Mouse (Mus musculus): ENCODE measurements around the gene Kcnk1. TPM values are rescaled to one million over a fixed set of nuclear protein-coding genes. Genes with fewer than 3 reads are reported as not detected.

The Kcnk1 gene
- 46.6 and 47.3 TPM in 2 replicates for polyA plus RNA-seq (2015; fragmentation: Nextera tagmentation; extraction: Ambion mirVana)

DNA sequence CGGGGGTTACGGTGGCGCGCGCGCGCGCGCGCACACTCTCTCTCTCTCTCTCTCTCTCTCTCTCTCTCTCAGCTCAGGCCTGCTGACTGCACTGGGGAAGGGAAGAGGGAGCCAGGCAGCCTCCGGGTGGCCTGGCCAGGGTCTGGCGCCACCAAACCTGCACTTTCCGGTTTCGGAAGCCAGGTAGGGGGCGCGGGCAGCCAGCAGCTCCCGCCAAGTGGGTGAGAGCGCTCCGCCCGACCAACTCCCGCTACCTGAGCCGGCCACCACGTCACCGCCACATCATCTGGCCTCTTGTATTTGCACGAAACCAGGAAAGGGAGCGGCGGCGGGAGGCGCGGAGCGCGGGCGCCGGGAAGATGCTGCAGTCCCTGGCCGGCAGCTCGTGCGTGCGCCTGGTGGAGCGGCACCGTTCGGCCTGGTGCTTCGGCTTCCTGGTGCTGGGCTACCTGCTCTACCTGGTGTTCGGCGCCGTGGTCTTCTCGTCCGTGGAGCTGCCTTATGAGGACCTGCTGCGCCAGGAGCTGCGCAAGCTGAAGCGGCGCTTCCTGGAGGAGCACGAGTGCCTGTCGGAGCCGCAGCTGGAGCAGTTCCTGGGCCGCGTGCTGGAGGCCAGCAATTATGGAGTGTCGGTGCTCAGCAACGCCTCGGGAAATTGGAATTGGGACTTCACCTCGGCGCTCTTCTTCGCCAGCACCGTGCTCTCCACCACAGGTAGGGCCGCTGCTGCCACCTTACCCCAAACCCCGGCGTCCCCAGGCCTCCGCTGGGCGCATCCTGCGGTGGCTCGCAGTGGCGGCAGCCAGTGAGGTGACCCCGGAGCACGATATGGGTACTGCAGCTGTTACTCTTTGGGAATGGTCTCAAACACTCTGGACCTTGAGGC is at the start of gene Kcnk1:
Kcnk1 (plus strand) TSS at position 70 of the 886 bp plus-strand sequence.
- peak within 1 kb of the TSS; percentile 88 for H3K4me2 ChIP-seq (replicated peaks)

DNA sequence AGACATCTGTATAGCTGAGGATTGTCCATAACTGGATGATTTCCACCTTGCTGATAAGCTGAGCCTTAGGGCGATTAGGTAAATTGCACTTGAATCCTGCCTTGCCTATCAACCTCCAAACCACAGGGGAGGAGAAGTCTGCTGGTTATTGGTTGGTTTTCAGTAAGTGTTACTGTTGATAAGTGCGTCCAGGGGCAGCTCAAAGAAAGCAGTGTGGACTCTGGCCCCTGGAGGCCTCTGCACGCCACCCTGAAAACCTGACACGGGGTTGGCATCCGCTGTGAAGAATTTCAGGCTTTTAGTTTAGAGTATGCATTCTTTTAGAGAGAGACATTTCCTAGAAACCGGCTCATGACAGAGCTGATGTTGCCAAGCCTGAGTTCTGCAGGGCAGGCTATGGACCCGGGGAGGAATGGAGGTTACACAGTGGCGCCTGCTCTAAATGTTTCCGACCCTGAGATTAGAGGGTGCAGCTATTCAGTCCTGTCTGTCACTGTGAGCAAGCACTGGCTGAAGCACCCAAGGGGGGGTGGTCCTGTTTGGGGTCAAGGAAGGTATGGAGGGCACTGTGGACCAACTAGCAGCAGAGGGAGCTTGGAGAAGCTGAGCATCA is 46.2 kb upstream of the Kcnk1 start:
- Histone ChIP-seq H3K4me3 (replicated peaks) (no peak overlapping the region), H3K9me3 (no peaks in the 10 kb centered on the region), H3K36me3 (no peaks in the 10 kb centered on the region), H3K27me3 (replicated peaks) (no peaks in the 10 kb centered on the region), H3K9ac (no peak overlapping the region), H3K4me2 (replicated peaks) (peak overlapping the region; percentile 24), H3K4me1 (replicated peaks) (no peaks in the 10 kb centered on the region), H3K27ac (peak overlapping the region; percentile 28; the same call in 1 of the 2 replicates)
- 55% methylated on average over 9 of the region's 9 CpGs for whole genome bisulfite sequencing
- peak; percentile 84 for ATAC-seq

More for the DNA sequence above, at the start of gene Kcnk1:
- peak within 1 kb of the TSS; percentile 61 for H3K4me3 ChIP-seq (replicated peaks)
- H3K9me3 ChIP-seq = no peaks in the 10 kb centered on the region
- 1% methylated on average over 73 of the region's 73 CpGs for WGBS
- H3K27ac ChIP-seq = peak within 1 kb of the TSS; percentile 52
- peak within 1 kb of the TSS; percentile 69 for H3K9ac ChIP-seq
- peaks cover 5% of the 10 kb centered on the region; the same call in 1 of the 2 replicates for H3K27me3 ChIP-seq (replicated peaks)
- H3K4me1 ChIP-seq (replicated peaks) = peaks cover 11% of the 10 kb centered on the region
- ATAC-seq = peak; percentile 83
- no peaks in the 10 kb centered on the region for H3K36me3 ChIP-seq

DNA sequence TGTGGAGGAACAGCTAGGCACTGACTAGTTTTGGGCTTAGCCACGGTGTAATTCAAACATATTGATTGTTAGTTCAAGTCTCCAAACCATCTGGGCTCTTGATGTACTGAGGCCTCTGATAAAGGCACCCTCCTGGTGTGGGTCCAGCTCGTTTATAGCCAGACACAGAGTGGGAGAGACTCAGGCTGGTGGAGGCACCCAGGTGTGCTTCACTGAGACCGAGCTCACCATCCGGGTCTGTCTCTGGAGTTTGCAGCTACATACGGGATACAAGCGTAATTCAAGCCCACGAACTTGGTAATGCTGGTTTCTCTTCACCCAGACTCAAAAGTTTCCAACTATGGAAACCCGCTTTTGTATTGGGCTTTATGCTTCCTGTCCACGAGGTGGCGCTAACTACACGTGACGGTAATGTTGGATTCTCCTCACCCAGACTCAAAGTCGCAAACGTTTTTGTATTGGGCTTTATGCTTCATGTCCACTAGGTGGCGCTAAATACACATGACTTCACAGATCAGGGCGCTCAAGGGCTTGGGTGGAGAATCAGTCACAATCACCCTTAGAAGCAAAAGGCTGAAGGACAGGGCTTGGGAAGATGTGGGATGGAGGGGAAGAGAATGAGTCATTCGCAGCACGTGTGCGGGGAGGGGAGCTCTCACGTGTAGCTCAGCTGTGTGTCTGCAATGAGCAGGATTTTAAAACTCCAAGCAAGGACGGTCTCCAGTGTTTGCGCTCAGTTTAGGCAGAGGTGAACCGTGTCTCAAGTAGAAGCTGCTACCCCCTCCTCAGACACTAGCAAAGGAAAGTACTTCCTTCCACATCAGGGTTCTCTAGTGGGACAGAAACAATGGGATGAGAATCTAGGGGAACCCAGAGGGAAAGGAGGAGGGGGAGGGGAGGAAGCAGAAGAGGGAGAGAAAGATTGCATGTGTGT is 44.7 kb upstream of the Kcnk1 start:
- no peak overlapping the region for H3K4me3 ChIP-seq (replicated peaks)

DNA sequence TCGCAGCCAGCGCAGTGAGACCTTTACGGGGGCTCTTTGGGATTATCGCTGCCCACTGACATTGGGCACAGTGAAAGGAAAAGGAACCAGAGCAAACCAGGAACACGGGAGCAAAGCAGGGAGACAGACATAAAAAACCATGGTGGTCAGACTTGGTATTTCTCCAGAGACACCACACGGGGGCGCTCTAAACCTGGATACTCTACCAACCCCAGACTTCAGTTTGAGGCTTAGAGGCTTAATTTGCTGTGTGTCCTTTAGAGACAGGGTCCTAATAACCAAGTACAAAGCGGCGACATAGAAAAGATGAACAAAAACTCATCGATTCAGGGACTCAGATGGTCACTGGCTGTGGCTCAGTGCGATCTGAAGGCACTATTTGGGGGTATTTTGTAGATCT is 39.3 kb upstream of the Kcnk1 start:
- ATAC-seq = no peak

More for the DNA sequence above, 44.7 kb upstream of the Kcnk1 start:
- Histone ChIP-seq H3K27me3 (replicated peaks) (no peaks in the 10 kb centered on the region), H3K27ac (no peak overlapping the region), H3K4me2 (replicated peaks) (no peak overlapping the region), H3K4me1 (replicated peaks) (no peaks in the 10 kb centered on the region), H3K36me3 (no peaks in the 10 kb centered on the region), H3K9ac (no peak overlapping the region), H3K9me3 (no peaks in the 10 kb centered on the region)
- WGBS = 20% methylated on average over 23 of the region's 23 CpGs
- ATAC-seq = peak; percentile 77

DNA sequence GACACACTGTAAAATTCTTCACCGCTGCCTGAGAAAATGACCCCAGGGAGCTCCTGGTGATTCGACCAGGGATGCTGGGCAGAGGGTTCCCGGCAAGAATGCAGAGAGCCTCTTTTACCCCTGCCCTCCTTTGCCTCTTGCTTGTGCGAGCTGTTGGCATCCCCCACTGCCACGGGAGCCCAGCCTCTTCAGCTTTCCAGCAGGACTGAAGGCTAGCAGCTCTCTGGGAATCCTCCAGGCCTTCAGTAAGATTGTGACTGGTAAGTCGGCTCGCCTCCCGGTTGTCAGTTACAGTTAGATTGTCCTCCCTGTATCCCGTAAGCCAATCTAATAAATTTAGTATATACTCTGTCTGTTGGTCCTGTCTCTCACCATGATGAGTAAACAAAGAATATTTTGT is 38.2 kb upstream of the Kcnk1 start:
- H3K4me1 ChIP-seq (replicated peaks) = no peaks in the 10 kb centered on the region

More for the DNA sequence above, 39.3 kb upstream of the Kcnk1 start:
- Histone ChIP-seq H3K4me2 (replicated peaks) (no peak overlapping the region; the same call in 1 of the 2 replicates), H3K4me3 (replicated peaks) (no peak overlapping the region), H3K27me3 (replicated peaks) (no peaks in the 10 kb centered on the region), H3K9ac (no peak overlapping the region), H3K36me3 (no peaks in the 10 kb centered on the region), H3K27ac (no peak overlapping the region), H3K4me1 (replicated peaks) (no peaks in the 10 kb centered on the region), H3K9me3 (no peaks in the 10 kb centered on the region)
- WGBS = 14% methylated on average over 11 of the region's 11 CpGs

DNA sequence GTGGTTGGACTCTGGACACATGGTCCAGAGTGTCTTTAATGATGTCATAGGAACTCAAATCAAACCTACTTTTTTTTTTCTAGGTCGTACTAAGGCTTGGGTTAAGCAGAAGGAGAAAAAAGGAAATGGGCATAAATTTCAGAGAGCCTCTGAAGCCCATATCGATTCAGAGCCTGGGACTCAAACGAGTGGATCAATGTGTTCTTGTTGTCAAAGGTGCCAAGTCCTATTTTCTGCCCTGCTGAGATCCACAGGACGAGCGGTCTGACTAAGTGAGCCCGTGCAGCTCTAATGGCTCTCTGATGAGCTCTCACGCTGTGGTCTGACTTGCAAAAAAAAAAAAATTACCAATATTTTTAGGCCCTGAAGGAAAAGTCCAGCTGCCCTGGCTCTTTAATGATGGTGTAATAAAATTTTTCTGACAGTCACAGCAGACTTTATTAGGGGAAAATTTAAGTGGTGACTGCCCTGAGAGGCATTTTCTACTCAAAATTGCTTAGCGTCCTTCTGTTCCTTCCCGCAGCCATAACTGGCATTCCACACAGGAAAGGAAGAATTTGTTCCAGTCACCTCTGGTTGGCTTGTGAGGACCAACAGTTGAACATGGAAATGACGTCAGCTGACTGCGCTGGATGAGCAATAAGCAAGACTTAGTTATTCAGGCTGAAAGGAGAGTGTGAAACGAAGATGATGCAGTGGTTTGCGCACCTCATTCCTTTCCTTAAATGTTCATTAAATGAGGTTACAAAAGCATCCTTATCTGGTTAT is 37.6 kb upstream of the Kcnk1 start:
- no peak for ATAC-seq
- no peak overlapping the region for H3K4me3 ChIP-seq (replicated peaks)

More for the DNA sequence above, 38.2 kb upstream of the Kcnk1 start:
- H3K4me2 ChIP-seq (replicated peaks) = no peak overlapping the region
- H3K9ac ChIP-seq = no peak overlapping the region
- ATAC-seq = no peak
- H3K27ac ChIP-seq = no peak overlapping the region
- no peak overlapping the region for H3K4me3 ChIP-seq (replicated peaks)
- no peaks in the 10 kb centered on the region for H3K36me3 ChIP-seq
- no peaks in the 10 kb centered on the region for H3K9me3 ChIP-seq
- 72% methylated on average over 9 of the region's 9 CpGs for whole genome bisulfite sequencing
- no peaks in the 10 kb centered on the region for H3K27me3 ChIP-seq (replicated peaks)

DNA sequence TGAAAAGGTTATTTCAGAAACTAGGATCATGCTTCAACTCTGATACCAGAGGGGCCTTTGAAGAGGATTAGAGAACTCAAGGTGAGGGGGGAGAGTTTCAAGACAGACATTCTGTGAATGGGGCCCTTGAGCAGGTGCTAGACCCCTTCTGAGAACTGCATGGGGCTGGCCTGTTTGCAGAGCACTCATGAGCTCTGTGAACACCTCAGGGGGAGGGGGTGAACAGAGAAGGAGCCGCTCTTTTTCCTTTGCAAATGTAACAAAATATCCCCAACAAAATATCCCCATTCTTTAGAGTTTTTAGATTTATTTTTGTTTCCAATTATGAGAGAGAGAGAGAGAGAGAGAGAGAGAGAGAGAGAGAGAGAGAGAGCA is 37.0 kb upstream of the Kcnk1 start:
- Histone ChIP-seq H3K4me3 (replicated peaks) (no peak overlapping the region), H3K27me3 (replicated peaks) (no peaks in the 10 kb centered on the region), H3K4me2 (replicated peaks) (no peak overlapping the region), H3K36me3 (no peaks in the 10 kb centered on the region), H3K9me3 (no peaks in the 10 kb centered on the region), H3K4me1 (replicated peaks) (no peaks in the 10 kb centered on the region), H3K9ac (no peak overlapping the region), H3K27ac (no peak overlapping the region)
- 67% methylated on average over 1 of the region's 1 CpGs for WGBS
- ATAC-seq = no peak

More for the DNA sequence above, 37.6 kb upstream of the Kcnk1 start:
- H3K36me3 ChIP-seq = no peaks in the 10 kb centered on the region
- WGBS = 69% methylated on average over 13 of the region's 13 CpGs
- H3K4me1 ChIP-seq (replicated peaks) = no peaks in the 10 kb centered on the region
- H3K9ac ChIP-seq = no peak overlapping the region
- H3K9me3 ChIP-seq = no peaks in the 10 kb centered on the region
- H3K27ac ChIP-seq = no peak overlapping the region
- H3K27me3 ChIP-seq (replicated peaks) = no peaks in the 10 kb centered on the region
- no peak overlapping the region for H3K4me2 ChIP-seq (replicated peaks)

DNA sequence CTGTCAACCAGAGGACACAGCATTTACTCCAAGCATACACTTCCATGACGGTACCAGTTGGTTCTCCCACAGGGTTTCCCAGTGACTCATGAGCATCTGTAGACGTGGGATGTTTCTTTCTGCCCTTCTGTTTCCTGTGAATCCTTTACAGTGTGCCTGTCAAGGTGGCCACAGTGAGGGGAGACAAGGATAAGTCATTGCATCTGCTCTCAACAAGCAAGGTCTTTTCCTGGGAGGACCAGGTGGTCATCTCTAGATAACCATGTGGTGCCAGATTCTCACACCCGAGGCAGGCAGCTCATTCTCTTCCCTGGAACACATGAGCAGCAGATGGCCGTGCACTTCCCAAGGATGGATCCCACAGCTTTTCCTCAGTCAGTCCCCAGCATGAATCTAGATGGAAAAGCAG is 35.6 kb upstream of the Kcnk1 start:
- ATAC-seq = no peak
- H3K4me3 ChIP-seq (replicated peaks) = no peak overlapping the region
- H3K9me3 ChIP-seq = no peaks in the 10 kb centered on the region
- H3K27me3 ChIP-seq (replicated peaks) = no peaks in the 10 kb centered on the region
- peaks cover 9% of the 10 kb centered on the region; the same call in 1 of the 2 replicates for H3K4me1 ChIP-seq (replicated peaks)
- no peak overlapping the region for H3K27ac ChIP-seq
- no peak overlapping the region for H3K4me2 ChIP-seq (replicated peaks)
- H3K9ac ChIP-seq = no peak overlapping the region
- H3K36me3 ChIP-seq = no peaks in the 10 kb centered on the region
- 50% methylated on average over 4 of the region's 4 CpGs for WGBS

DNA sequence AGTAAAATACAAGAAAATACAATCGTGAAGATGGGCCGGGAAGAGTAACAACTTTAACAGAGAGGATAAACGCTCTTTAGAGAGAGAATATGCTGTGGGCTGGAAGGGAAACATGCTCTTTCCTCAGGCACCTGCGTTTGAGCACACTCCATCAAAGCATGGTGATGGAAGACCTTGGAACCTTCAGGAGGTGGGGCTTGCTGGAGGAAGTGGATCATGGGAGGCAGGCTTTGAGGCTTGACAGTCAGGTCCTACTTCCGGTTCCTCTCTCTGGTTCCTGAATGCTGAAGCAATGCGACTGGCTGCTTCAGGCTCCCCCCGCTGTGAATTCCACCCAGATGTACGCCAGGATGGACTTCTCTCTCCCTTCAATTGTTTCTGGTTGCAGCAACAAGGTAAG is 34.9 kb upstream of the Kcnk1 start:
- no peaks in the 10 kb centered on the region for H3K36me3 ChIP-seq
- ATAC-seq = no peak
- no peak overlapping the region for H3K4me3 ChIP-seq (replicated peaks)
- H3K9me3 ChIP-seq = no peaks in the 10 kb centered on the region
- H3K27ac ChIP-seq = no peak overlapping the region
- no peak overlapping the region for H3K9ac ChIP-seq
- H3K27me3 ChIP-seq (replicated peaks) = no peaks in the 10 kb centered on the region
- H3K4me1 ChIP-seq (replicated peaks) = peaks cover 9% of the 10 kb centered on the region; the same call in 1 of the 2 replicates
- WGBS = 78% methylated on average over 8 of the region's 8 CpGs
- no peak overlapping the region for H3K4me2 ChIP-seq (replicated peaks)

DNA sequence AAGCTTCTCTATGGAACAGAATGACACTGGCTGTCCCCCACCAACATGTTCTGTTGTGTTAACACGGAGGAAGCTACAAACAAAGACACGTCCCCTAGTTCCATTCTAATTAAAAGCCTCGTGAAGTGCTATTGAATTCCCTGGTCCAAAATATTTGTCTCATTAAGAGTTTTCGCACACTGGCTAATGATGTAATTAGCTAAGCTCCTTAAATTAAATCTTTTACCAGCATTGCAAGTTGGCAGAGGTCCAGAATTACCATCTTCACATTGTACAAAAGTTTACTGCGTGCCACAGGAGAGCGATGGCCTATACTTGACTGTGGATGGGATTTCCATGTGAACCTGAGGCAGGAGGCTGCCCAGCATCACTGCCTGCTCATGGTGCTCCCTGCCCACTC is 33.2 kb upstream of the Kcnk1 start:
- Histone ChIP-seq H3K36me3 (no peaks in the 10 kb centered on the region), H3K4me2 (replicated peaks) (no peak overlapping the region), H3K4me3 (replicated peaks) (no peak overlapping the region), H3K27me3 (replicated peaks) (no peaks in the 10 kb centered on the region), H3K9ac (no peak overlapping the region), H3K4me1 (replicated peaks) (peaks cover 9% of the 10 kb centered on the region; the same call in 1 of the 2 replicates), H3K27ac (no peak overlapping the region), H3K9me3 (no peaks in the 10 kb centered on the region)
- WGBS = 86% methylated on average over 6 of the region's 6 CpGs
- no peak for ATAC-seq

DNA sequence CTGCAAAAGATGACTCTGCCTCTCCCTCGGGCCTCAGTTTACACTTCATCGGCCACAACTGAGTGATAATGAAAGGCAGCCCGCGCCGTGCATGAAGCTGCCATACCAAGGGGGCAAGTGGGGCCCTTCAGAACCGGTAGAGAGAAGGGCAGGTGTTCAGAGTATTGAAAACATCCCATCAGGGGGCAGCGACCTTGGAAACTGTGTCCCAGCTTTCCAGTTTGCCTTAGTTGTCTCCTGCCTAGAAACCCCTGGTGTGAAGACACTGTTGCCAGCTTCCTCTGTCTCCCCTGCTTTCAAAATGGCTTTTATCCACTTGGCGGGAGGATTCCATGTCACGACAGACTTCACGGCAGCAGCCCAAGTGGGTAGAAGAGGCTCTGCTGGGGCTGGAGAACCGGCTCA is 31.2 kb upstream of the Kcnk1 start:
- H3K9ac ChIP-seq = no peak overlapping the region
- H3K36me3 ChIP-seq = no peaks in the 10 kb centered on the region
- peaks cover 9% of the 10 kb centered on the region; the same call in 1 of the 2 replicates for H3K4me1 ChIP-seq (replicated peaks)
- H3K4me3 ChIP-seq (replicated peaks) = 0 out of 2 replicates have a peak overlapping the region, but pooled peaks have one; percentile 18
- no peaks in the 10 kb centered on the region for H3K9me3 ChIP-seq
- H3K27me3 ChIP-seq (replicated peaks) = no peaks in the 10 kb centered on the region
- 6% methylated on average over 11 of the region's 11 CpGs for WGBS
- H3K4me2 ChIP-seq (replicated peaks) = peak overlapping the region; percentile 51
- H3K27ac ChIP-seq = no peak overlapping the region
- ATAC-seq = no peak
